Mouse (Mus musculus) bone marrow, adult 2 months (tissue): ENCODE data around the gene Irak3. TPM values are rescaled to one million over a fixed set of nuclear protein-coding genes. Genes with fewer than 3 reads are reported as not detected.

Experiments used
- H3K27ac ChIP-seq: fragments of 200-500 bp; 2 replicates; pipeline ENCODE4 v1.5.1; 2012; ENCODE audit warnings: low read depth, mild to moderate bottlenecking, control low read depth, inconsistent platforms, low read length; ENCODE audit not compliant: control insufficient read depth, poor library complexity, insufficient read depth
- H3K4me1 ChIP-seq: fragments of 200-500 bp; 2 replicates; pipeline ENCODE4 v1.6.1; 2011; ENCODE audit warnings: low read length; ENCODE audit not compliant: control insufficient read depth, insufficient read depth
- H3K4me3 ChIP-seq: fragments of 200-500 bp; replicated peaks from 2 replicates; pipeline ENCODE3; 2011; ENCODE audit warnings: mild to moderate bottlenecking, low read depth, low read length, control low read depth; ENCODE audit not compliant: control insufficient read depth
- CTCF ChIP-seq: fragments of 200-500 bp; IDR thresholded peaks from 2 replicates; pipeline ENCODE4 v1.5.1; 2011; ENCODE audit warnings: low read length, control low read depth; ENCODE audit not compliant: control insufficient read depth, insufficient read depth
- POLR2A ChIP-seq: fragments of 200-500 bp; IDR thresholded peaks from 2 replicates; pipeline ENCODE4 v1.6.1; 2011; ENCODE audit warnings: low read depth, mild to moderate bottlenecking, control low read depth, low read length, borderline replicate concordance; ENCODE audit not compliant: control insufficient read depth
- WGBS: fragments of 180-500 bp; shearing (Covaris S2); methylation state at CpG from one replicate; pipeline ENCODE4 v1.1.7; 2018; 5-methylcytosine and 5-hydroxymethylcytosine counted together
- polyA plus RNA-seq: library from polyadenylated mRNA; stranded (reverse); fragments of >200 nt; gene quantifications from 2 replicates; pipeline ENCODE4 v1.2.4, GENCODE M21; 2011; ENCODE audit warnings: low replicate concordance; ENCODE audit not compliant: missing spikeins, insufficient read depth, insufficient read length

Irak3 gene
- polyA plus RNA-seq, 1 experiment = 14.3 TPM

- peak overlapping the region; percentile 63 for H3K4me3 ChIP-seq
- no peaks in the 10 kb centered on the region; the same call in 1 of the 2 replicates for H3K4me1 ChIP-seq
- WGBS = 3% methylated on average over 6 of the region's 6 CpGs
- no peak overlapping the region for H3K27ac ChIP-seq
- TF ChIP-seq POLR2A = no peak
- no peak for TF ChIP-seq CTCF
Observed at GRCm38 (mm10) chr10:120209539-120209925, 7.6 kb upstream of the Irak3 start.

- Histone ChIP-seq H3K4me1 (no peaks in the 10 kb centered on the region; the same call in 1 of the 2 replicates), H3K4me3 (peak overlapping the region; percentile 99), H3K27ac (peak overlapping the region; percentile 53)
- peak; percentile 69; the same call in 1 of the 2 replicates for TF ChIP-seq POLR2A
- no peak for TF ChIP-seq CTCF
- under 1% methylated on average over 53 of the region's 53 CpGs for WGBS
Observed at GRCm38 (mm10) chr10:120208575-120209538, 6.9 kb upstream of the Irak3 start.

GRCm38 (mm10) chr10:120208015-120208414, 6.1 kb upstream of the Irak3 start:
- 18% methylated on average over 8 of the region's 8 CpGs for WGBS
- Histone ChIP-seq H3K27ac (no peak overlapping the region), H3K4me1 (no peaks in the 10 kb centered on the region; the same call in 1 of the 2 replicates), H3K4me3 (peak overlapping the region; percentile 66)
- TF ChIP-seq POLR2A (no peak), CTCF (no peak)

- Histone ChIP-seq H3K4me1 (peaks cover 3% of the 10 kb centered on the region; the same call in 1 of the 2 replicates), H3K4me3 (no peak overlapping the region), H3K27ac (no peak overlapping the region)
- WGBS = 91% methylated on average over 13 of the region's 13 CpGs
- TF ChIP-seq POLR2A = no peak
- no peak for TF ChIP-seq CTCF
Observed at GRCm38 (mm10) chr10:120204591-120205210, 2.8 kb upstream of the Irak3 start.

GRCm38 (mm10) chr10:120202467-120203250, 729 bp upstream of the Irak3 start:
- H3K4me1 ChIP-seq = peaks cover 3% of the 10 kb centered on the region; the same call in 1 of the 2 replicates
- WGBS = 36% methylated on average over 16 of the region's 16 CpGs
- peak overlapping the region; percentile 75 for H3K4me3 ChIP-seq
- H3K27ac ChIP-seq = peak overlapping the region; percentile 52
- TF ChIP-seq CTCF = no peak
- TF ChIP-seq POLR2A = no peak

GRCm38 (mm10) chr10:120201131-120201921, 604 bp downstream of the Irak3 start, which contains the start of gene Tmbim4:
Tmbim4 (plus strand) TSS chr10:120201590.
- peak within 1 kb of the TSS; percentile 75 for H3K4me3 ChIP-seq
- H3K27ac ChIP-seq = peak within 1 kb of the TSS; percentile 78
- peaks cover 5% of the 10 kb centered on the region; the same call in 1 of the 2 replicates for H3K4me1 ChIP-seq
- TF ChIP-seq POLR2A (peak; percentile 78; the same call in 1 of the 2 replicates), CTCF (no peak)
- WGBS = under 1% methylated on average over 65 of the region's 65 CpGs

GRCm38 (mm10) chr10:120197061-120197835, 4.7 kb downstream of the Irak3 start:
- H3K27ac ChIP-seq = no peak overlapping the region
- peaks cover 4% of the 10 kb centered on the region for H3K4me1 ChIP-seq
- WGBS = 56% methylated on average over 14 of the region's 14 CpGs
- TF ChIP-seq CTCF = no peak
- no peak for TF ChIP-seq POLR2A
- no peak overlapping the region for H3K4me3 ChIP-seq
